Mouse (Mus musculus): ENCODE data around the gene Mptx2. TPM values are rescaled to one million over a fixed set of nuclear protein-coding genes. Genes with fewer than 3 reads are reported as not detected.

Gene Mptx2
- total RNA-seq, 1 experiment: not detected

DNA sequence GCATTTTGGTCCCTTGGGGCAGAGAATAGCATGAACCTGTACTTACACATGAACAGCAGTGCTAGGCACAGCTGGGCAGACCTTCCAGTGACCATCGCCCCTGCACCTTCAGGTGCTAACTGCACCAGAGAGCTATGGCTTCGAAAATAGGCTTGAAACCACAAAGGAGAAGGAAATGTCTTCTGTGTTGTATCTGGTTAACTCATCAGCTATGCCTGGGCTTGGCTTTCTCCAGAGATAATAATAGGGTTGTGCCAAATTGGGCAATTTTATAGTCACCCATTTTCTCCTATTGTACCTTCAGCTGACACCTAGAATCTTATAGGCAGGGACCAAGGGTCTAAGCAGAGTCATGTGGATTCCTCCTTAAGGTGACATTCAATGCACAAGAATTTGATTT, 50.5 kb downstream of the Mptx2 start, which contains the start of gene Fcer1a:
Gene Fcer1a (minus strand): TSS at position 134 of the 400 bp plus-strand sequence.
- Histone ChIP-seq H3K9me3 (ENCODE audit: control insufficient read depth, insufficient read depth, low read depth, low read length) (no peaks in the 10 kb centered on the region), H3K4me1 (ENCODE audit: control insufficient read depth in 2 of 2, insufficient read depth in 2 of 2, low read length in 2 of 2, poor library complexity in 1 of 2) (no peaks in the 10 kb centered on the region), H3K27ac (ENCODE audit: insufficient read depth, low read depth, low read length, poor library complexity, severe bottlenecking) (no peak within 1 kb of the TSS), H3K9ac (ENCODE audit: insufficient read depth, low read depth, low read length, poor library complexity, severe bottlenecking) (no peak within 1 kb of the TSS), H3K36me3 (ENCODE audit: control insufficient read depth, insufficient read depth, low read length, poor library complexity, severe bottlenecking) (no peaks in the 10 kb centered on the region), H3K4me3 (ENCODE audit: insufficient read depth in 1 of 2, low read depth in 1 of 2, low read length in 2 of 2, poor library complexity in 1 of 2, severe bottlenecking in 1 of 2) (no peak within 1 kb of the TSS)
- in situ Hi-C loops (cut with MboI; ENCODE audit: low sequenced_read_pairs in 2 of 2, unreplicated experiment in 2 of 2): no loop called here
- DNase-seq (ENCODE audit: low read depth, low spot score): no peak
- TF ChIP-seq HCFC1 (IDR thresholded peaks at IDR 0.05; ENCODE audit: borderline replicate concordance, insufficient read depth, low read length): no peak
- no peak for TF ChIP-seq MAFK (IDR thresholded peaks at IDR 0.05; ENCODE audit: insufficient read depth, low read depth, low read length)

Other genes starting within 250 kb of the Mptx2 start
- gene Olfr1408, start 140.4 kb downstream of the Mptx2 start, total RNA-seq (2012; rRNA removed): not detected in 2 replicates
- not detected in 2 replicates for gene Olfr1406, start 87.1 kb downstream of the Mptx2 start, total RNA-seq (2012; rRNA removed)
- not detected in 2 replicates for gene Olfr218, start 80.0 kb downstream of the Mptx2 start, total RNA-seq (2012; rRNA removed)
- gene Olfr1404, start 65.4 kb downstream of the Mptx2 start, total RNA-seq (2012; rRNA removed): not detected in 2 replicates
- gene Fcer1a, start 50.6 kb downstream of the Mptx2 start, total RNA-seq (2012; rRNA removed): not detected in 2 replicates
- gene Olfr418, start 11.8 kb downstream of the Mptx2 start, total RNA-seq (2012; rRNA removed): not detected in 2 replicates
- gene Ackr1, start 56.0 kb upstream of the Mptx2 start, total RNA-seq (2012; rRNA removed): not detected in 2 replicates
- gene Aim2, start 73.1 kb upstream of the Mptx2 start, total RNA-seq (2012; rRNA removed): 17.0 and 26.0 TPM in 2 replicates
- gene Cadm3, start 89.9 kb upstream of the Mptx2 start, total RNA-seq (2012; rRNA removed): 0.85 and 1.0 TPM in 2 replicates
- not detected in 2 replicates for gene Ifi206, start 213.3 kb upstream of the Mptx2 start, total RNA-seq (2012; rRNA removed)